Mouse (Mus musculus) T-helper 2 cell (primary cell): ENCODE measurements around the gene Krtap4-8.
"Not testable (repeated sequence)": the region's sequence is repeated elsewhere in the genome, so short reads cannot be mapped to it uniquely, and the experiment has no call there.

Experiments
- in situ Hi-C: fragments of 300-600 bp; cut with MboI, MseI; formaldehyde crosslinking; loops from one replicate; pipeline ENCODE4 v1.15.1; 2025; ENCODE audit warnings: high pct_unique_total_duplicates

The Krtap4-8 gene

GRCm38 (mm10) chr11:99780604-99781003, at the start of gene Krtap4-8:
Gene Krtap4-8 (minus strand): TSS chr11:99780704.
- in situ Hi-C loops = no loop called here

GRCm38 (mm10) chr11:99815566-99815965, 35.1 kb upstream of the Krtap4-8 start, which contains the start of gene Gm11564:
Gene Gm11564 (minus strand): TSS chr11:99815666.
- in situ Hi-C loops = not testable (repeated sequence)

- in situ Hi-C loops = not testable (repeated sequence)
These were observed 29.3 kb upstream of the Krtap4-8 start, which contains the start of gene Krtap4-13 for GRCm38 (mm10) chr11:99809792-99810191. Gene Krtap4-13 (minus strand): TSS chr11:99809892.

GRCm38 (mm10) chr11:99804346-99804745, 23.8 kb upstream of the Krtap4-8 start, which contains the start of gene Gm11554:
Gene Gm11554 (minus strand): TSS chr11:99804446.
- in situ Hi-C loops = not testable (repeated sequence)

- in situ Hi-C loops = not testable (repeated sequence)
These were observed 18.3 kb upstream of the Krtap4-8 start, which contains the start of gene Gm11569 for GRCm38 (mm10) chr11:99798832-99799231. Gene Gm11569 (minus strand): TSS chr11:99798932.

GRCm38 (mm10) chr11:99793367-99793766, 12.9 kb upstream of the Krtap4-8 start, which contains the start of gene Gm11596:
Gene Gm11596 (minus strand): TSS chr11:99793467.
- in situ Hi-C loops = no loop called here

- in situ Hi-C loops = not testable (repeated sequence)
These were observed 4.4 kb upstream of the Krtap4-8 start, which contains the start of gene Krtap4-9 for GRCm38 (mm10) chr11:99784900-99785299. Gene Krtap4-9 (plus strand): TSS chr11:99785200.

- in situ Hi-C loops = no loop called here
These were observed 2.1 kb downstream of the Krtap4-8 start for GRCm38 (mm10) chr11:99778401-99778800.

GRCm38 (mm10) chr11:99772813-99773212, 7.7 kb downstream of the Krtap4-8 start, which contains the start of gene Gm11595:
Gene Gm11595 (minus strand): TSS chr11:99772913.
- in situ Hi-C loops = not testable (repeated sequence)

GRCm38 (mm10) chr11:99768410-99768809, 12.1 kb downstream of the Krtap4-8 start:
- in situ Hi-C loops = no loop called here

GRCm38 (mm10) chr11:99758877-99759276, 21.6 kb downstream of the Krtap4-8 start:
- in situ Hi-C loops = no loop called here

- in situ Hi-C loops = no loop called here
These were observed 36.5 kb downstream of the Krtap4-8 start for GRCm38 (mm10) chr11:99743985-99744384.

- in situ Hi-C loops = no loop called here
These were observed 46.3 kb downstream of the Krtap4-8 start, which contains the start of gene Gm14180 for GRCm38 (mm10) chr11:99734190-99734589. Gene Gm14180 (minus strand): TSS chr11:99734290.
